Mouse (Mus musculus) gastrocnemius, adult 8-10 months (tissue): ENCODE measurements around the gene Dhx32. TPM values are rescaled to one million over a fixed set of nuclear protein-coding genes. Genes with fewer than 3 reads are reported as not detected.

Source experiments
- DNase-seq, 2 experiments: peaks; one replicate each; pipeline ENCODE4 v3.0.0; 2022; ENCODE audit warnings: low spot score in 2 of 2
- total RNA-seq, 4 experiments: library from RNA; stranded (reverse); gene quantifications; 2 replicates each; pipeline ENCODE4 v1.2.4; 2022

The Dhx32 gene
- total RNA-seq, 4 experiments from 2014 or later = 36.5 to 59.5 (median 45.3) TPM

- DNase-seq = no peak
Observed at GRCm38 (mm10) chr7:133775179-133775578, 7.3 kb downstream of the Dhx32 start.

- no peak for DNase-seq
Observed at GRCm38 (mm10) chr7:133768517-133768916, 14.0 kb downstream of the Dhx32 start.

- no peak for DNase-seq
Observed at GRCm38 (mm10) chr7:133768027-133768426, 14.5 kb downstream of the Dhx32 start.

GRCm38 (mm10) chr7:133765849-133766243 is 16.7 kb downstream of the Dhx32 start:
- peak; percentile 73 to 76 for DNase-seq

- DNase-seq = no peak
Observed at GRCm38 (mm10) chr7:133765240-133765848, 17.2 kb downstream of the Dhx32 start.

GRCm38 (mm10) chr7:133764425-133764824 is 18.1 kb downstream of the Dhx32 start:
- no peak for DNase-seq

- no peak for DNase-seq
Observed at GRCm38 (mm10) chr7:133762696-133763095, 19.8 kb downstream of the Dhx32 start.

- no peak for DNase-seq
Observed at GRCm38 (mm10) chr7:133759611-133760353, 22.7 kb downstream of the Dhx32 start.

GRCm38 (mm10) chr7:133758716-133759115 is 23.8 kb downstream of the Dhx32 start:
- no peak for DNase-seq

- DNase-seq = no peak
Observed at GRCm38 (mm10) chr7:133757961-133758455, 24.5 kb downstream of the Dhx32 start.

- DNase-seq = no peak
Observed at GRCm38 (mm10) chr7:133751163-133751562, 31.4 kb downstream of the Dhx32 start.

GRCm38 (mm10) chr7:133750666-133751065 is 31.9 kb downstream of the Dhx32 start:
- no peak for DNase-seq

GRCm38 (mm10) chr7:133748753-133749152 is 33.8 kb downstream of the Dhx32 start:
- DNase-seq = no peak

GRCm38 (mm10) chr7:133747372-133747771 is 35.2 kb downstream of the Dhx32 start:
- no peak for DNase-seq

GRCm38 (mm10) chr7:133744701-133745100 is 37.8 kb downstream of the Dhx32 start:
- DNase-seq = peak in 1 of 2 experiments; percentile 30

GRCm38 (mm10) chr7:133744209-133744608 is 38.3 kb downstream of the Dhx32 start:
- no peak for DNase-seq

GRCm38 (mm10) chr7:133743611-133744010 is 38.9 kb downstream of the Dhx32 start:
- DNase-seq = no peak

- DNase-seq = no peak
Observed at GRCm38 (mm10) chr7:133742530-133743325, 39.8 kb downstream of the Dhx32 start.

GRCm38 (mm10) chr7:133740558-133740957 is 42.0 kb downstream of the Dhx32 start:
- DNase-seq = no peak

- DNase-seq = no peak
Observed at GRCm38 (mm10) chr7:133731971-133732645, 50.4 kb downstream of the Dhx32 start.
